Mouse (Mus musculus): ENCODE data around the gene Myof.

GRCm38 (mm10) chr19:37994301-37994700 is 49.1 kb downstream of the Myof start:
- TF ChIP-seq USF1 (IDR thresholded peaks at IDR 0.05; ENCODE audit: low read depth): no peak
- TF ChIP-seq E2F4 (IDR thresholded peaks at IDR 0.05; ENCODE audit: insufficient read depth): no peak
- TF ChIP-seq POLR2A (IDR thresholded peaks at IDR 0.05; ENCODE audit: insufficient read length, low read depth): no peak
- no peak for TF ChIP-seq SRF (IDR thresholded peaks at IDR 0.05; ENCODE audit: control insufficient read depth, insufficient read length, low read depth)
- no peak for TF ChIP-seq TCF3 (IDR thresholded peaks at IDR 0.05; ENCODE audit: insufficient read length, low read depth)
- no peak for TF ChIP-seq MYOD1 (IDR thresholded peaks at IDR 0.05; ENCODE audit: control insufficient read depth in 1 of 3, insufficient read length in 2 of 3, low read depth in 2 of 3)
- no peak for TF ChIP-seq MYOG (IDR thresholded peaks at IDR 0.05; ENCODE audit: control insufficient read depth in 1 of 3, insufficient read depth in 1 of 3, insufficient read length in 2 of 3, low read depth in 2 of 3)
- no peak for TF ChIP-seq MAX (IDR thresholded peaks at IDR 0.05; ENCODE audit: low read depth)
